Mouse (Mus musculus) subcutaneous adipose tissue, adult 2 months (tissue): ENCODE results near the gene Wdfy2. TPM values are rescaled to one million over a fixed set of nuclear protein-coding genes. Genes with fewer than 3 reads are reported as not detected.

Source experiments
- polyA plus RNA-seq: library from polyadenylated mRNA; depleted of rRNA; stranded (reverse); fragments of >200 nt; gene quantifications from 2 replicates; pipeline ENCODE4 v1.2.3, GENCODE M21; 2012; ENCODE audit warnings: low replicate concordance; rRNA removed

Wdfy2 gene
- polyA plus RNA-seq = 9.6 and 14.3 TPM in 2 replicates

GRCm38 (mm10) chr14:62837641-62838252 lies at the start of gene Wdfy2:
Wdfy2 (plus strand) TSS chr14:62837678.

GRCm38 (mm10) chr14:62984410-62984809 lies 146.9 kb downstream of the Wdfy2 start, which contains the start of gene Defb48:
Defb48 (minus strand) TSS chr14:62984510.

GRCm38 (mm10) chr14:62997777-62998176 lies 160.3 kb downstream of the Wdfy2 start, which contains the start of gene Defb47:
Defb47 (plus strand) TSS chr14:62998077.

Other genes with a start within 250 kb of the Wdfy2 start
- not detected in 2 replicates for gene Serpine3, start 174.0 kb upstream of the Wdfy2 start, polyA plus RNA-seq
- gene Ints6, start 76.5 kb upstream of the Wdfy2 start, polyA plus RNA-seq = 4.2 and 8.5 TPM in 2 replicates
- 0.82 and 6.6 TPM in 2 replicates for gene Defb48, start 146.8 kb downstream of the Wdfy2 start, polyA plus RNA-seq
- gene Defb47, start 160.4 kb downstream of the Wdfy2 start, polyA plus RNA-seq = 3.1 TPM in 1 of 2 replicates, not detected in the other
- gene Defb43, start 174.1 kb downstream of the Wdfy2 start, polyA plus RNA-seq = 1.0 TPM in 1 of 2 replicates, not detected in the other
- gene Defb42, start 209.3 kb downstream of the Wdfy2 start, polyA plus RNA-seq = 0.67 and 3.6 TPM in 2 replicates
- 0.46 TPM in 1 of 2 replicates, not detected in the other for gene Defb30, start 212.3 kb downstream of the Wdfy2 start, polyA plus RNA-seq